Mouse (Mus musculus): ENCODE data around the gene Morf4l2. TPM values are rescaled to one million over a fixed set of nuclear protein-coding genes. Genes with fewer than 3 reads are reported as not detected.
"Not testable (repeated sequence)": the region's sequence is repeated elsewhere in the genome, so short reads cannot be mapped to it uniquely, and the experiment has no call there.

Gene Morf4l2
- polyA plus RNA-seq, 1 experiment from 2014 or later = 335 TPM

GRCm38 (mm10) chrX:136708782-136709181 is 34.7 kb downstream of the Morf4l2 start:
- ATAC-seq (ENCODE audit: low FRiP score, low TSS enrichment) (no peak), DNase-seq (ENCODE audit: low spot score) (no peak)
- WGBS = 22% methylated on average over 14 of the region's 14 CpGs
- Histone ChIP-seq H3K9me3 (ENCODE audit: control insufficient read depth, low read length) (no peaks in the 10 kb centered on the region), H3K9ac (ENCODE audit: low read length) (peak overlapping the region; percentile 61), H3K4me1 (replicated peaks; ENCODE audit: control insufficient read depth, insufficient read depth) (no peaks in the 10 kb centered on the region), H3K4me3 (ENCODE audit: low read depth, low read length) (peak overlapping the region; percentile 45), H3K4me2 (replicated peaks; ENCODE audit: low read depth) (peak overlapping the region; percentile 55), H3K27me3 (ENCODE audit: control insufficient read depth, insufficient read depth, low read length) (no peaks in the 10 kb centered on the region), H3K27ac (replicated peaks) (peak overlapping the region; percentile 73), H3K36me3 (ENCODE audit: control insufficient read depth, insufficient read depth, low read length) (no peaks in the 10 kb centered on the region)
- TF ChIP-seq EP300 (optimal IDR thresholded peaks at IDR 0.05) = no peak

DNA sequence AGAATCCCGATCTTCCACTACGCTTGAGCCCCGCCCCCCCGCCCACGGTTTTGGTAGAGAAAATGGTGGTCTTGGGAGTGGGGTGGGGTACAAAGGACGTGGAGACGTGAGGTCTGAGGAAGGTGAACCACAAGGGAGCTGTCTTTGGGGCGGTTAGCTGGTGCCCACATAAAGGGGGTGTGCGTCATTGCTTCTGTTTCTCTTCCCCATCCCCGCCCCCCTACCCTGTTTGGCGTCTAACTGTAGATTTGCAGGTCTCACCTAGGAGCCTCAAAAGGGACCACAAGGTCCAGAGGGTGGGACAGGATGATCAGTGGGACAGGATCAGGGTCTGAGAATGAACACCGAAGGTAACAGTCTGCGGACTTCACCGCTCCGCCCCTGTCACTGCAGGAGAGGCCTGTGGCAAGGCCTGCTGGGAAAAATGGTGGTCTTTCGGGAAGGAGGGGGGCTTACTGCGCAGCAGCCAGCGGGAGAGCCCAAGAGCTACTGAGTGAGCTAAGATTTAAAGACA is 35.3 kb downstream of the Morf4l2 start:
- no peaks in the 10 kb centered on the region for H3K9me3 ChIP-seq (ENCODE audit: control insufficient read depth, low read length)
- DNase-seq (ENCODE audit: low spot score) = peak; percentile 28
- H3K4me3 ChIP-seq (ENCODE audit: low read depth, low read length) = peak overlapping the region; percentile 45
- no peaks in the 10 kb centered on the region for H3K36me3 ChIP-seq (ENCODE audit: control insufficient read depth, insufficient read depth, low read length)
- 12% methylated on average over 16 of the region's 18 CpGs for WGBS
- no peaks in the 10 kb centered on the region for H3K27me3 ChIP-seq (ENCODE audit: control insufficient read depth, insufficient read depth, low read length)
- H3K9ac ChIP-seq (ENCODE audit: low read length) = peak overlapping the region; percentile 61
- peak overlapping the region; percentile 73 for H3K27ac ChIP-seq (replicated peaks)
- TF ChIP-seq CTCF (IDR thresholded peaks at IDR 0.05; ENCODE audit: low read depth) = no peak
- TF ChIP-seq EP300 (optimal IDR thresholded peaks at IDR 0.05) = no peak
- H3K4me2 ChIP-seq (replicated peaks; ENCODE audit: low read depth) = peak overlapping the region; percentile 55
- ATAC-seq (ENCODE audit: low FRiP score, low TSS enrichment) = peak; percentile 64; the same call in 1 of the 2 replicates
- H3K4me1 ChIP-seq (replicated peaks; ENCODE audit: control insufficient read depth, insufficient read depth) = no peaks in the 10 kb centered on the region

- DNase-seq (ENCODE audit: low spot score) (peak; percentile 59), ATAC-seq (ENCODE audit: low FRiP score, low TSS enrichment) (peak; percentile 90)
- Histone ChIP-seq H3K36me3 (ENCODE audit: control insufficient read depth, insufficient read depth, low read length) (no peaks in the 10 kb centered on the region), H3K9ac (ENCODE audit: low read length) (peak within 1 kb of the TSS; percentile 61), H3K27ac (replicated peaks) (peak within 1 kb of the TSS; percentile 73), H3K4me1 (replicated peaks; ENCODE audit: control insufficient read depth, insufficient read depth) (no peaks in the 10 kb centered on the region), H3K27me3 (ENCODE audit: control insufficient read depth, insufficient read depth, low read length) (no peaks in the 10 kb centered on the region), H3K9me3 (ENCODE audit: control insufficient read depth, low read length) (no peaks in the 10 kb centered on the region), H3K4me3 (ENCODE audit: low read depth, low read length) (peak within 1 kb of the TSS; percentile 45), H3K4me2 (replicated peaks; ENCODE audit: low read depth) (peak within 1 kb of the TSS; percentile 55)
- no peak for TF ChIP-seq CTCF (IDR thresholded peaks at IDR 0.05; ENCODE audit: low read depth)
- no peak for TF ChIP-seq EP300 (optimal IDR thresholded peaks at IDR 0.05)
- WGBS = 24% methylated on average over 15 of the region's 15 CpGs
Measured at GRCm38 (mm10) chrX:136707446-136708167, 35.9 kb downstream of the Morf4l2 start, which contains the start of gene Tceal1. TSS of gene Tceal1 (plus strand) at chrX:136707982.

GRCm38 (mm10) chrX:136693196-136693595 is 50.3 kb downstream of the Morf4l2 start:
- no peak for ATAC-seq (ENCODE audit: low FRiP score, low TSS enrichment)
- Histone ChIP-seq H3K36me3 (ENCODE audit: control insufficient read depth, insufficient read depth, low read length) (no peaks in the 10 kb centered on the region), H3K27me3 (ENCODE audit: control insufficient read depth, insufficient read depth, low read length) (no peaks in the 10 kb centered on the region), H3K9me3 (ENCODE audit: control insufficient read depth, low read length) (no peaks in the 10 kb centered on the region), H3K4me1 (replicated peaks; ENCODE audit: control insufficient read depth, insufficient read depth) (no peaks in the 10 kb centered on the region), H3K27ac (replicated peaks) (no peak overlapping the region), H3K4me3 (ENCODE audit: low read depth, low read length) (no peak overlapping the region), H3K4me2 (replicated peaks; ENCODE audit: low read depth) (no peak overlapping the region), H3K9ac (ENCODE audit: low read length) (no peak overlapping the region)
- 73% methylated on average over 5 of the region's 5 CpGs for WGBS
- no peak for TF ChIP-seq EP300 (optimal IDR thresholded peaks at IDR 0.05)
- no peak for TF ChIP-seq CTCF (IDR thresholded peaks at IDR 0.05; ENCODE audit: low read depth)
- DNase-seq (ENCODE audit: low spot score) = no peak

- no peaks in the 10 kb centered on the region for H3K9me3 ChIP-seq (ENCODE audit: control insufficient read depth, low read length)
- no peak overlapping the region for H3K4me3 ChIP-seq (ENCODE audit: low read depth, low read length)
- H3K4me2 ChIP-seq (replicated peaks; ENCODE audit: low read depth) = no peak overlapping the region
- H3K36me3 ChIP-seq (ENCODE audit: control insufficient read depth, insufficient read depth, low read length) = no peaks in the 10 kb centered on the region
- no peak overlapping the region for H3K27ac ChIP-seq (replicated peaks)
- WGBS = 85% methylated on average over 4 of the region's 4 CpGs
- H3K9ac ChIP-seq (ENCODE audit: low read length) = no peak overlapping the region
- no peak for ATAC-seq (ENCODE audit: low FRiP score, low TSS enrichment)
- no peak for DNase-seq (ENCODE audit: low spot score)
- no peaks in the 10 kb centered on the region for H3K4me1 ChIP-seq (replicated peaks; ENCODE audit: control insufficient read depth, insufficient read depth)
- TF ChIP-seq CTCF (IDR thresholded peaks at IDR 0.05; ENCODE audit: low read depth) (no peak), EP300 (optimal IDR thresholded peaks at IDR 0.05) (no peak)
- H3K27me3 ChIP-seq (ENCODE audit: control insufficient read depth, insufficient read depth, low read length) = no peaks in the 10 kb centered on the region
Measured at GRCm38 (mm10) chrX:136692294-136692675, 51.2 kb downstream of the Morf4l2 start.

DNA sequence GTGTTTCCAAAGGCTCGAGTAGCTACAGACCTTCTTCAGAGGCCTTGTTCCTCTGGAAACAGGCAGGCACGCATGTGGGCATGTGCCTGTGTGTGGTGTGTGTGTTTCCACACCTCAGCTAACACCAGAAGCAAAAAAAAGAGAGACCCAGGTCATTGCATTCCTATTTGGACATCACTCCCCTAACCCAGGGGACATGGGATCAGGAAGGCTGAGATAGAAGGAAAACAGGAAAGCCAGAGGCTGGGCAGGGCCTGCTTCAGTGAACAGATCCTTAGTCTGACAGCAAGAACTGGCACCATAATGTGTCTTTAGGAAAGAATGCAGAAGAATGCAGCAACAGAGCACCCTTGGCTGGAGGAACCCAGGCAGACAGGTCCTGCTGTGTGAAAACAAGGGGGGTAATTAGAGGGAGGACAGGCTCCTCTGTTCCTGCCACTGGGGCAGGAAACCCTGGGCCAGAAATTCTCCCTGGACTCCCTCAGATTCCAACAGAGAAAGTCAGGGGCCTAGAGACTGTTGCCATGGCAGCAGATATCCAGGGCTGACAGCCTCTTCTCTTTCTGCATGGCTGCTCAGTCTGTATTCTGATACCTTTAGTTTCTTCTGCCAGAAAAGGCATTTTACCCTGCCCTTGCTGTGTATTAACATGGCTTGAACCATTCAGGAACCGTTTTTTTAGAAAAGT is 51.7 kb downstream of the Morf4l2 start:
- WGBS = 72% methylated on average over 3 of the region's 3 CpGs
- not testable (repeated sequence) for ATAC-seq (ENCODE audit: low FRiP score, low TSS enrichment); H3K4me3 ChIP-seq (ENCODE audit: low read depth, low read length); H3K4me1 ChIP-seq (replicated peaks; ENCODE audit: control insufficient read depth, insufficient read depth); H3K4me2 ChIP-seq (replicated peaks; ENCODE audit: low read depth); H3K9me3 ChIP-seq (ENCODE audit: control insufficient read depth, low read length); H3K27me3 ChIP-seq (ENCODE audit: control insufficient read depth, insufficient read depth, low read length); H3K9ac ChIP-seq (ENCODE audit: low read length); H3K36me3 ChIP-seq (ENCODE audit: control insufficient read depth, insufficient read depth, low read length); H3K27ac ChIP-seq (replicated peaks); DNase-seq (ENCODE audit: low spot score)

Other genes starting within 250 kb of the Morf4l2 start
- not detected in 2 replicates for gene Kir3dl1, start 225.7 kb downstream of the Morf4l2 start, polyA plus RNA-seq (2015; fragmentation: Nextera tagmentation; extraction: Ambion mirVana)
- not detected in 2 replicates for gene Kir3dl2, start 199.6 kb downstream of the Morf4l2 start, polyA plus RNA-seq (2015; fragmentation: Nextera tagmentation; extraction: Ambion mirVana)
- gene Tceal3, start 152.8 kb downstream of the Morf4l2 start, polyA plus RNA-seq (2015; fragmentation: Nextera tagmentation; extraction: Ambion mirVana) = 6.9 and 8.0 TPM in 2 replicates
- gene Tceal1, start 35.7 kb downstream of the Morf4l2 start, polyA plus RNA-seq (2015; fragmentation: Nextera tagmentation; extraction: Ambion mirVana) = 7.6 and 8.2 TPM in 2 replicates
- not detected in 2 replicates for gene Glra4, start 36.5 kb upstream of the Morf4l2 start, polyA plus RNA-seq (2015; fragmentation: Nextera tagmentation; extraction: Ambion mirVana)
- 4.5 TPM in 2 replicates for gene Plp1, start 79.0 kb upstream of the Morf4l2 start, polyA plus RNA-seq (2015; fragmentation: Nextera tagmentation; extraction: Ambion mirVana)
- gene Rab9b, start 125.1 kb upstream of the Morf4l2 start, polyA plus RNA-seq (2015; fragmentation: Nextera tagmentation; extraction: Ambion mirVana) = 0.29 and 0.30 TPM in 2 replicates
- gene H2bfm, start 183.6 kb upstream of the Morf4l2 start, polyA plus RNA-seq (2015; fragmentation: Nextera tagmentation; extraction: Ambion mirVana) = not detected in 2 replicates
- 21.3 and 28.4 TPM in 2 replicates for gene Tmsb15b2, start 231.8 kb upstream of the Morf4l2 start, polyA plus RNA-seq (2015; fragmentation: Nextera tagmentation; extraction: Ambion mirVana)
- gene Tmsb15l, start 233.2 kb upstream of the Morf4l2 start, polyA plus RNA-seq (2015; fragmentation: Nextera tagmentation; extraction: Ambion mirVana) = 2.9 and 3.4 TPM in 2 replicates
- gene Tmsb15b1, start 233.2 kb upstream of the Morf4l2 start, polyA plus RNA-seq (2015; fragmentation: Nextera tagmentation; extraction: Ambion mirVana) = 17.7 and 21.5 TPM in 2 replicates
- 7.4 and 8.8 TPM in 2 replicates for gene Zcchc18, start 249.5 kb upstream of the Morf4l2 start, polyA plus RNA-seq (2015; fragmentation: Nextera tagmentation; extraction: Ambion mirVana)